Mouse (Mus musculus): ENCODE results near the gene Hist1h2bl.

- no peak for TF ChIP-seq CTCF (IDR thresholded peaks at IDR 0.05; ENCODE audit: low read depth, low read length)
- no peak for TF ChIP-seq POLR2A (IDR thresholded peaks at IDR 0.05; ENCODE audit: extremely low read depth, insufficient read depth, low read length)
Measured at GRCm38 (mm10) chr13:21715131-21715863, 646 bp downstream of the Hist1h2bl start.
